In the genomic region with DNA sequence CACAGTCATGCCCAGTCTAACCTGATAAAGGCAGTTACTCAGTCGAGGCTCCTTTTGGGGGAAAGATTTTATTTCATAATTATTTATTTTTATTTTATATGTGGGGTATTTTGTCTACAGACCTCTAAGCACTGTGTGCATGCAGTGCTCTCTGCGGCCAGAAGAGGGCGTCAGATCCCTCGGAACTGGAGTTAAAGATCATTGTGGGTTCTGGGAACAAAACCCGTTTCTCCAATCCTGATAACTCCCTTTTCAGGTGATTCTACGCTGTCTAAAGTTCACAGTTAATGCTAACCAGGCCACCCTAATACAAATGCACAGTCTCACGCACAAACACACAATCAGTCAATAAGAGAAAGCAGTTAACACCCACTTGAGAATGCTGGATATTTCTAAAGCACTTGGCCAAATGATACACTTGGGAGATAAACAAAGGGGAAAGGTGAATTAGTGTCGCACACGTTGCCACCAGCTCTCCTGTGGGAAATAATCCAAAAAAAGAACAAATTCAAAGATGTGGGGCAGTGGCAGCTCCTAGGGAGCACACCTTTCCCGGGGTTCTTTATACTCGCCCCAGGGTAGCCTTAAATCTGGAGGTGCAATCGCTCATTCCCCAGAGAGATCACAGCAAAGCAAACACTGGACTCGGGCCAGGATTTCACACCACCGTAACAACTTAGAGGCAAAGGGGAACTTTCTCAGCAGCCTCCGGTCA, we compare ENCODE assay signal across 9 mouse cellular contexts.
DNase-seq lines count a peak whose midpoint lies in the region; ATAC-seq and TF ChIP-seq lines count a peak whose summit lies in the region.
"Had no signal": no experiment of that assay in that cellular context is flagged by ENCODE, and none has a peak within 500 bp of the region (broad histone marks: within the 10 kb centered on the region; RNA-seq: fewer than 3 reads in every experiment).

No protein-coding gene starts in this region.

- no peak overlapping the region for H3K4me3 ChIP-seq in forebrain, embryonic 16.5 days (replicated peaks; ENCODE audit: low read length)
- no peak overlapping the region for H3K4me3 ChIP-seq in myocyte
- H3K4me3 ChIP-seq: erythroblast, embryonic 14.5 days had no signal

- peak overlapping the region; percentile 29; the same call in 1 of the 2 replicates for H3K4me2 ChIP-seq in forebrain, embryonic 16.5 days (ENCODE audit: low read length)
- peak overlapping the region; percentile 53 for H3K4me2 ChIP-seq in myocyte (ENCODE audit: low read depth)

- no peaks in the 10 kb centered on the region for H3K36me3 ChIP-seq in forebrain, embryonic 16.5 days (ENCODE audit: control insufficient read depth, insufficient read depth)
- no peaks in the 10 kb centered on the region for H3K36me3 ChIP-seq in myocyte (ENCODE audit: control insufficient read depth, insufficient read depth)

- no peak overlapping the region for H3K9ac ChIP-seq in forebrain, embryonic 16.5 days (replicated peaks; ENCODE audit: low read depth, low read length)

- peak; percentile 30; the same call in 1 of the 2 replicates for ATAC-seq in forebrain, embryonic 16.5 days

- DNase-seq in 3134 (ENCODE audit: extremely low read depth, insufficient read length, low spot score) = peak; percentile 21
- DNase-seq in B cell, adult 2 months = peak; percentile 13
- peak; percentile 31 to 43 for DNase-seq in kidney, postnatal 4 days
- DNase-seq in urinary bladder, adult 2 months (ENCODE audit: low spot score) = no peak
- DNase-seq in left cerebral cortex, postnatal 14 days (ENCODE audit: low spot score in 2 of 2) = no peak
- DNase-seq in adipocyte (ENCODE audit: low spot score) = no peak

- no peaks in the 10 kb centered on the region for H3K27me3 ChIP-seq in forebrain, embryonic 16.5 days (replicated peaks; ENCODE audit: control insufficient read depth, insufficient read depth, low read length)
- H3K27me3 ChIP-seq in myocyte (ENCODE audit: control insufficient read depth, insufficient read depth, insufficient read length) = peaks cover 6% of the 10 kb centered on the region

- 16% methylated on average over 15 of the region's 15 CpGs for WGBS in forebrain, embryonic 16.5 days

- no peaks in the 10 kb centered on the region for H3K9me3 ChIP-seq in forebrain, embryonic 16.5 days (ENCODE audit: control insufficient read depth, low read length)

- H3K4me1 ChIP-seq in forebrain, embryonic 16.5 days (replicated peaks; ENCODE audit: control insufficient read depth, insufficient read depth, low read length) = peaks cover 5% of the 10 kb centered on the region; the same call in 1 of the 2 replicates

- no peak for TF ChIP-seq POLR2A in myocyte (IDR thresholded peaks at IDR 0.05; ENCODE audit: insufficient read length, low read depth)

- no peak overlapping the region for H3ac ChIP-seq in myocyte (ENCODE audit: control insufficient read depth, insufficient read length)

- H3K79me2 ChIP-seq in myocyte (ENCODE audit: control insufficient read depth, insufficient read depth) = no peaks in the 10 kb centered on the region

- H3K27ac ChIP-seq in forebrain, embryonic 16.5 days (ENCODE audit: low read length) = no peak overlapping the region

- intact Hi-C loops in left cerebral cortex, postnatal 14 days (cut with DNase I) = loop anchor here (10.0 kb wide), 1 partner anchor 239 kb away; no protein-coding TSS in a partner anchor

TF ChIP-seq in myocyte, 11 proteins besides CTCF, POLR2A, EP300 and RAD21:
- TF ChIP-seq TCF12 (IDR thresholded peaks at IDR 0.05; ENCODE audit: insufficient read depth, poor library complexity, severe bottlenecking) (no peak), SRF (IDR thresholded peaks at IDR 0.05; ENCODE audit: control insufficient read depth, insufficient read length, low read depth) (no peak), USF1 (IDR thresholded peaks at IDR 0.05; ENCODE audit: low read depth) (no peak), CEBPB (IDR thresholded peaks at IDR 0.05; ENCODE audit: insufficient read depth, poor library complexity, severe bottlenecking) (no peak), POLR2AphosphoS2 (IDR thresholded peaks at IDR 0.05; ENCODE audit: insufficient read length, low read depth) (no peak), E2F4 (IDR thresholded peaks at IDR 0.05; ENCODE audit: insufficient read depth) (no peak), REST (IDR thresholded peaks at IDR 0.05; ENCODE audit: insufficient read depth, insufficient read length) (no peak), MAX (IDR thresholded peaks at IDR 0.05; ENCODE audit: low read depth) (no peak), MYOD1 (IDR thresholded peaks at IDR 0.05; ENCODE audit: control insufficient read depth in 1 of 3, insufficient read length in 2 of 3, low read depth in 2 of 3) (no peak), MYOG (IDR thresholded peaks at IDR 0.05; ENCODE audit: control insufficient read depth in 1 of 3, insufficient read depth in 1 of 3, insufficient read length in 2 of 3, low read depth in 2 of 3) (no peak)
TF ChIP-seq in myocyte: peak in this region for 0.

Comparison
In these comparisons a context has a peak if more than half of its experiments do, and no peak if none do; other contexts are left out.
1. DNase-seq: peak in 3134 (single experiment), B cell, adult 2 months (2 of 2) and kidney, postnatal 4 days (2 of 2); none in urinary bladder, adult 2 months (single experiment), left cerebral cortex, postnatal 14 days (0 of 2) and adipocyte (single experiment).